In genomic region chr13:6621831-6622230, GRCm38 (mm10) we compare ENCODE assay signal across 15 mouse cellular contexts.
"Had no signal": no experiment of that assay in that cellular context is flagged by ENCODE, and none has a peak within 500 bp of the region (broad histone marks: within the 10 kb centered on the region; RNA-seq: fewer than 3 reads in every experiment).

No protein-coding gene starts in this region.

- H3K36me3 ChIP-seq: midbrain, embryonic 12.5 days; neural tube, embryonic 12.5 days; stomach, embryonic 15.5 days had no signal

- H3K27ac ChIP-seq: macrophage; midbrain, embryonic 12.5 days; neural tube, embryonic 12.5 days; stomach, embryonic 15.5 days; stomach, postnatal 0 days had no signal

- H3K9me3 ChIP-seq: megakaryocyte, embryonic 14.5 days; midbrain, embryonic 12.5 days; neural tube, embryonic 12.5 days; stomach, embryonic 15.5 days had no signal

- H3K9ac ChIP-seq: lung, embryonic 14.5 days; midbrain, embryonic 12.5 days; neural tube, embryonic 12.5 days; stomach, embryonic 15.5 days had no signal

- H3K4me3 ChIP-seq: megakaryocyte, embryonic 14.5 days; midbrain, embryonic 12.5 days; neural tube, embryonic 12.5 days; stomach, embryonic 15.5 days had no signal

- H3K4me1 ChIP-seq: midbrain, embryonic 12.5 days; neural tube, embryonic 12.5 days; stomach, embryonic 15.5 days had no signal

- H3K4me2 ChIP-seq: lung, embryonic 14.5 days; midbrain, embryonic 12.5 days; neural tube, embryonic 12.5 days; stomach, embryonic 15.5 days had no signal

- DNase-seq: lung, adult 18-20 months; lung, embryonic 14.5 days; lung, postnatal 10 days; lung, postnatal 36 days; midbrain, embryonic 14.5 days; right cerebral cortex, postnatal 14 days; thymus, adult 2 months; thymus, postnatal 25 days; thymus, postnatal 4 days had no signal

- H3K27me3 ChIP-seq: megakaryocyte, embryonic 14.5 days; midbrain, embryonic 12.5 days; neural tube, embryonic 12.5 days; stomach, embryonic 15.5 days had no signal
